Mouse (Mus musculus) intestine, embryonic 15.5 days (tissue): ENCODE results near the gene Gm13088. TPM values are rescaled to one million over a fixed set of nuclear protein-coding genes. Genes with fewer than 3 reads are reported as not detected.
"Not testable (repeated sequence)": the region's sequence is repeated elsewhere in the genome, so short reads cannot be mapped to it uniquely, and the experiment has no call there.

Experiments used
- ATAC-seq: fragments of 200-750 bp; cut with Nextera tagmentation; 2 replicates; pipeline ENCODE4 v1.8.0; 2017; ENCODE audit warnings: moderate TSS enrichment, moderate library complexity
- H3K27ac ChIP-seq: fragments of 300-500 bp; sonication (generic); 2 replicates; pipeline ENCODE4 v1.5.1; 2015; ENCODE audit warnings: mild to moderate bottlenecking, inconsistent platforms
- H3K27me3 ChIP-seq: fragments of 300-500 bp; sonication (generic); replicated peaks from 2 replicates; pipeline ENCODE4 v1.6.1; 2015; ENCODE audit warnings: inconsistent platforms
- H3K36me3 ChIP-seq: fragments of 300-500 bp; sonication (generic); 2 replicates; pipeline ENCODE4 v1.6.1; 2015; ENCODE audit warnings: inconsistent platforms
- H3K4me1 ChIP-seq: fragments of 300-500 bp; sonication (generic); replicated peaks from 2 replicates; pipeline ENCODE4 v1.6.1; 2015; ENCODE audit warnings: inconsistent platforms
- H3K4me2 ChIP-seq: fragments of 300-500 bp; sonication (generic); replicated peaks from 2 replicates; pipeline ENCODE4 v1.6.1; 2015; ENCODE audit warnings: mild to moderate bottlenecking, inconsistent platforms
- H3K4me3 ChIP-seq: fragments of 300-500 bp; sonication (generic); replicated peaks from 2 replicates; pipeline ENCODE4 v1.5.1; 2015; ENCODE audit warnings: inconsistent platforms
- H3K9ac ChIP-seq: fragments of 300-500 bp; sonication (generic); 2 replicates; pipeline ENCODE4 v1.6.1; 2015; ENCODE audit warnings: inconsistent platforms
- H3K9me3 ChIP-seq: fragments of 300-500 bp; sonication (generic); 2 replicates; pipeline ENCODE4 v1.6.1; 2016; ENCODE audit warnings: inconsistent platforms
- WGBS: fragments of 180-500 bp; shearing (Covaris S2); methylation state at CpG from one replicate; pipeline ENCODE4 v1.1.7; 2015; 5-methylcytosine and 5-hydroxymethylcytosine counted together
- polyA plus RNA-seq: library from polyadenylated mRNA; unstranded; fragments of >200 nt; fragmentation: Nextera tagmentation; extraction: Ambion mirVana; gene quantifications from 2 replicates; pipeline ENCODE4 v1.2.1, GENCODE M21; 2015

Gene Gm13088
- polyA plus RNA-seq, result not detected in 2 replicates

- H3K9me3 ChIP-seq, H3K27me3 ChIP-seq, H3K4me3 ChIP-seq, H3K4me1 ChIP-seq, H3K36me3 ChIP-seq, ATAC-seq, H3K9ac ChIP-seq, H3K4me2 ChIP-seq, H3K27ac ChIP-seq: not testable (repeated sequence)
These were observed at the start of gene Gm13088 for GRCm38 (mm10) chr4:143657146-143657545. Gene Gm13088 (minus strand): TSS chr4:143657246.

- Histone ChIP-seq H3K4me1 (no peaks in the 10 kb centered on the region), H3K4me2 (no peak within 1 kb of the TSS), H3K9me3 (0 out of 2 replicates have a peak, but pooled peaks cover 2% of the 10 kb centered on the region), H3K27me3 (no peaks in the 10 kb centered on the region), H3K27ac (no peak within 1 kb of the TSS), H3K4me3 (no peak within 1 kb of the TSS), H3K36me3 (no peaks in the 10 kb centered on the region), H3K9ac (no peak within 1 kb of the TSS)
- 81% methylated on average over 2 of the region's 2 CpGs for WGBS
- no peak for ATAC-seq
These were observed 45.6 kb upstream of the Gm13088 start, which contains the start of gene Gm13089 for GRCm38 (mm10) chr4:143702611-143703010. Gene Gm13089 (minus strand): TSS chr4:143702711.

GRCm38 (mm10) chr4:143618101-143618500, 38.9 kb downstream of the Gm13088 start:
- H3K4me1 ChIP-seq, H3K27ac ChIP-seq, H3K4me2 ChIP-seq, H3K4me3 ChIP-seq, H3K9ac ChIP-seq, H3K27me3 ChIP-seq, ATAC-seq, H3K9me3 ChIP-seq, H3K36me3 ChIP-seq: not testable (repeated sequence)
- 74% methylated on average over 4 of the region's 4 CpGs for WGBS

GRCm38 (mm10) chr4:143614703-143615102, 42.3 kb downstream of the Gm13088 start, which contains the start of gene Gm13083:
Gene Gm13083 (plus strand): TSS chr4:143615003.
- H3K9ac ChIP-seq, H3K27ac ChIP-seq, H3K27me3 ChIP-seq, H3K4me2 ChIP-seq, ATAC-seq, H3K9me3 ChIP-seq, H3K4me1 ChIP-seq, H3K4me3 ChIP-seq, H3K36me3 ChIP-seq: not testable (repeated sequence)

- H3K4me3 ChIP-seq, ATAC-seq: not testable (repeated sequence)
- 87% methylated on average over 9 of the region's 9 CpGs for WGBS
These were observed 45.1 kb downstream of the Gm13088 start for GRCm38 (mm10) chr4:143611927-143612326.

More at GRCm38 (mm10) chr4:143611927-143612326, 45.1 kb downstream of the Gm13088 start:
- H3K4me1 ChIP-seq, H3K27ac ChIP-seq, H3K9ac ChIP-seq, H3K9me3 ChIP-seq, H3K27me3 ChIP-seq, H3K4me2 ChIP-seq, H3K36me3 ChIP-seq: not testable (repeated sequence)

Other genes with a start within 250 kb of the Gm13088 start
- gene Pramef8, start 244.8 kb downstream of the Gm13088 start, polyA plus RNA-seq, result 13.2 and 15.1 TPM in 2 replicates
- gene Oog4, start 206.9 kb downstream of the Gm13088 start, polyA plus RNA-seq, result not detected in 2 replicates
- not detected in 2 replicates for gene Gm13043, start 145.9 kb downstream of the Gm13088 start, polyA plus RNA-seq
- gene Gm13040, start 121.3 kb downstream of the Gm13088 start, polyA plus RNA-seq, result not detected in 2 replicates
- not detected in 2 replicates for gene BC080695, start 105.5 kb downstream of the Gm13088 start, polyA plus RNA-seq
- gene Gm13057, start 105.5 kb downstream of the Gm13088 start, polyA plus RNA-seq, result not detected in 2 replicates
- gene Gm13083, start 42.2 kb downstream of the Gm13088 start, polyA plus RNA-seq, result not detected in 2 replicates
- gene Gm13089, start 45.5 kb upstream of the Gm13088 start, polyA plus RNA-seq, result not detected in 2 replicates
- gene Gm13078, start 62.2 kb upstream of the Gm13088 start, polyA plus RNA-seq, result not detected in 2 replicates
- not detected in 2 replicates for gene Gm13023, start 132.1 kb upstream of the Gm13088 start, polyA plus RNA-seq
- not detected in 2 replicates for gene Gm13084, start 158.8 kb upstream of the Gm13088 start, polyA plus RNA-seq
- not detected in 2 replicates for gene Gm13103, start 189.3 kb upstream of the Gm13088 start, polyA plus RNA-seq
- not detected in 2 replicates for gene Pramef6, start 243.1 kb upstream of the Gm13088 start, polyA plus RNA-seq